Mouse (Mus musculus): Measurements from ENCODE around the gene Fam69b. TPM values are rescaled to one million over a fixed set of nuclear protein-coding genes. Genes with fewer than 3 reads are reported as not detected.
A peak's percentile ranks its signal among the peaks of the same experiment; 100 is the strongest.

Fam69b gene
- polyA plus RNA-seq, 1 experiment from 2014 or later, result 17.3 TPM

DNA sequence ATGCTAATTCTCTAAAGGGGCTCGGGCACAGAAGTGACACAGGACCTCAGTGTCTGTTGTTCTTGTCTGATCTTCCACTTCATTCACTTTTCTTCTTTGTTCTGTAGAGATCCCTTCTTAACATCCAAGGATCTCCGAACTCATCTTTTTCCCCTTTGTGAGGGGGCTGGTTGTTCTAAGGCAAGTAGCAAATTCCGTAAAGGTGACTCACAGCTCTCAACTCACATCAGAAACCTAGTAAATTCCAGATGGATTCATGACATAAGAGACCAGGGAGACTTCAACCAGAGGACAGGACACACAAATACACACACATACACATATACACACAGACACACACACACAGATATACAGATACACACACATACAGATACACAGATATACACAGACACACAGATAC is 17.7 kb upstream of the Fam69b start:
- H3K9me3 ChIP-seq (replicated peaks), result no peaks in the 10 kb centered on the region
- H3K4me2 ChIP-seq, result no peak overlapping the region
- H3K27ac ChIP-seq (ENCODE audit: poor library complexity, severe bottlenecking), result no peak overlapping the region
- no peak for ATAC-seq (ENCODE audit: insufficient number of reproducible peaks, low FRiP score)
- no peaks in the 10 kb centered on the region for H3K36me3 ChIP-seq
- WGBS, result 70% methylated on average over 3 of the region's 3 CpGs
- H3K4me1 ChIP-seq (replicated peaks), result peaks cover 26% of the 10 kb centered on the region
- H3K4me3 ChIP-seq, result no peak overlapping the region
- H3K9ac ChIP-seq, result no peak overlapping the region
- H3K27me3 ChIP-seq (replicated peaks), result no peaks in the 10 kb centered on the region

DNA sequence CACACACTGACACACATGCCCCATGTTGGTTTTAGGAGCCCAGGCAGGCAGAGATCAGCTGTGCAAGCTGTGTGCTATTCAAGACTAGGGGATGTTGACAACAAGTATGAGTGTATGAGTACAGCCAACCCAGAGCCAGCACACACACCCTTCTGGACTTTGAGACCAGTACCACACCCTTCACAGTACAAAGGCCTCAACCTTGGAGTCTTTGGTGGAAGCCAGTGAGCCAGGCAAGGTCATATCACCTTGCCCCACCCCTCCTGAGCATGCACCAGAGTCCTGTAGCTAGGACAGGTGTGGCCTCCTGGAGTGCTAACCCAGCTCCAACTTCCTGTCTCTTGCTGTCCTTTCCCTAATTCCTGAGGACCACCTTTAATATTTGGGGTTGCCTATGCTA is 17.2 kb upstream of the Fam69b start:
- H3K9me3 ChIP-seq (replicated peaks), result no peaks in the 10 kb centered on the region
- no peak overlapping the region for H3K4me3 ChIP-seq
- H3K4me1 ChIP-seq (replicated peaks), result peaks cover 25% of the 10 kb centered on the region
- H3K9ac ChIP-seq, result no peak overlapping the region
- no peak for ATAC-seq (ENCODE audit: insufficient number of reproducible peaks, low FRiP score)
- no peak overlapping the region for H3K27ac ChIP-seq (ENCODE audit: poor library complexity, severe bottlenecking)
- H3K4me2 ChIP-seq, result no peak overlapping the region
- H3K36me3 ChIP-seq, result no peaks in the 10 kb centered on the region
- no peaks in the 10 kb centered on the region for H3K27me3 ChIP-seq (replicated peaks)

DNA sequence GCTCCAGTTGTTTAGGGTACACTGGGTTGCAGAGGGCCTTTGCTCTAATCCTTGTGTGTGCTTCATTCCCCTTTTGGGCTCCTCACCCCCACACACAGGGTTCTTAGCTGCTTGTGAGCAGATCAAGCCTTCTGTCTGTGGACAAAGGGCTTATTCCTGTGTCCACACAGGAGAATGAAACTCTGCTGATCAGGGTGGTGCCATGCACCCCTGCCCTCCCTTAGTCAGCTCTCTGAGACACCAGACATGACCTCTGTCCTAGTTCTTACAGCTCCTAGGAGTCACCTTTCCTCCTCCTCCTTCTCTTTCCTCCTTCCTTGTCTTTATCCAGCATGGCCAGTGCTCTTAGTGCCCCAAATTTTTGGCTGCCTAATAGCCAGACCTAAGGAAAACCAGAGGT is 16.4 kb upstream of the Fam69b start:
- peaks cover 17% of the 10 kb centered on the region for H3K4me1 ChIP-seq (replicated peaks)
- H3K9me3 ChIP-seq (replicated peaks), result no peaks in the 10 kb centered on the region
- H3K9ac ChIP-seq, result no peak overlapping the region
- no peaks in the 10 kb centered on the region for H3K36me3 ChIP-seq
- H3K27me3 ChIP-seq (replicated peaks), result no peaks in the 10 kb centered on the region
- no peak overlapping the region for H3K4me3 ChIP-seq
- no peak overlapping the region for H3K27ac ChIP-seq (ENCODE audit: poor library complexity, severe bottlenecking)
- H3K4me2 ChIP-seq, result no peak overlapping the region
- ATAC-seq (ENCODE audit: insufficient number of reproducible peaks, low FRiP score), result no peak

DNA sequence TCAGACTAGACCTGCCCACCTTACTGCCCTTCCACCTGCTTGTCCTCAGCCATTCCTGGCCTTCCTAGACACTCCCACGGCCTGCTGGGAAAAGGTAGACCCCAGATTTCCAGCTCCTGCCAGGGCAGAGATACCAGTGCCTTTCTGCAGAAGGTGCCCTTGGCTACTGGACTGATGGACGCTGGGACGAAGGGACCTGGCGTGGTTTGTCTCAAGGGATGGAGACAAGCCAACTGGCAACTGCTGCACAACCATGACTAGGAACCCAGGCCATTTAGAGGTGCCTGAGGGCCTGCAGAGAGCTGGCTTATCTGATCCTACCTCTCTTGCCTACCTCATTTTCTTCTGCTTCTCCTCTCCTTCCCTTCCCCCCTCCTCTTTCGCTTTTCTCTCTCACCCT is 13.4 kb upstream of the Fam69b start:
- 73% methylated on average over 5 of the region's 5 CpGs for WGBS
- Histone ChIP-seq H3K27me3 (replicated peaks) (no peaks in the 10 kb centered on the region), H3K4me3 (no peak overlapping the region), H3K4me1 (replicated peaks) (peaks cover 17% of the 10 kb centered on the region), H3K9me3 (replicated peaks) (no peaks in the 10 kb centered on the region), H3K27ac (ENCODE audit: poor library complexity, severe bottlenecking) (no peak overlapping the region), H3K9ac (no peak overlapping the region), H3K36me3 (no peaks in the 10 kb centered on the region), H3K4me2 (no peak overlapping the region)
- ATAC-seq (ENCODE audit: insufficient number of reproducible peaks, low FRiP score), result no peak

DNA sequence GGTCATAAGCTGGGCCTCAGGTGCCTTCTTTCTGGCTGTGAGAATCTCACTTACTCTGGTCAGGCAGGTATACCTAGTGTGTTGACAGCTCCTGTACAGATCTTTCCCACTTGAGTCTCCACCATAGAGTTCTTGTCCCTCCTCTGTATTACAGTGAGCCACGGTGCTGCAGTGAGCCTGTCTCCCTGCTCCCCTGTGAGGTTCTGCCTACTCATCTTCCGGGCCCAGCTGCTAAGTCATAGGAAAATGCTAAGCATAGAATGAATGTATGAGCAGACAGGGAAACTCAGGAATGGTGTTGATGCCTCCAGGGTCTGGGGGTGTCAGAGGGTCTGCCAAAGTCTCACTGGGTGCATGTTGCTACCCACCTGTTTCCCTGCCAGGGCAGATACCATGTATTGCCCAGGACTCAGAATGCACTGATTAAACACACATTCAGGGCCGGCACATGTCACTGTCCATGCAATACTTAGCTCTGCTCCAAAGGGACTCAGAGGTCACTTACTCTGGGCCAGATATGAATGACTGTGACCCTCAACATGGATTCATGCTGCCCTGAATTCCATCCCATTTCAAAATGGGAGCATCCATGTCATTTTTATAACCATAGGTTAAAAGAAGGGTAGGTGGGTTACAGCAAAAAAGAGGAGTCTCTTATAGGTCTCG is 12.7 kb upstream of the Fam69b start:
- Histone ChIP-seq H3K4me2 (no peak overlapping the region), H3K4me1 (replicated peaks) (peaks cover 17% of the 10 kb centered on the region), H3K27ac (ENCODE audit: poor library complexity, severe bottlenecking) (no peak overlapping the region), H3K36me3 (no peaks in the 10 kb centered on the region), H3K9ac (no peak overlapping the region), H3K27me3 (replicated peaks) (no peaks in the 10 kb centered on the region), H3K9me3 (replicated peaks) (no peaks in the 10 kb centered on the region), H3K4me3 (no peak overlapping the region)
- no peak for ATAC-seq (ENCODE audit: insufficient number of reproducible peaks, low FRiP score)
- WGBS, result 74% methylated on average over 4 of the region's 4 CpGs

DNA sequence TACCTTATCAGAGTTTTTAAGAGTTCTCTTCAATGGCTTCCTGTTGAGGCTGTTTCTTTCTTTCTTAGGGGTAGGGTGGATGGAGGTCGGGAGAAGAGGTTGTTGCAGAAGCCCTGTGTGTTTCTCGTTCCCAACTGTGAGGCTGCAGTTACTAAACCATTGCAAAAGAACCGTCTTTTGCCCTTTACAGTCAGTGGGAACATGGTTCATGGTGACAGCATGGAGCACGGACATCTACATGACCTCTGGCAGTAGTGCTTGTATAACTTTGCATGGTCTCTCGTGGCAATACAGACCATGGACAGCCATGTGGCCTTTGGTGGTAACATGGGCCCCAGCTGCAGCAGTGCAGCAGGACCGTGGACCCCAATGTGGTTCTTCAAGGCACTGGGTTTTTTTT is 10.9 kb upstream of the Fam69b start:
- H3K4me1 ChIP-seq (replicated peaks), result peaks cover 17% of the 10 kb centered on the region
- H3K4me2 ChIP-seq, result no peak overlapping the region
- H3K9me3 ChIP-seq (replicated peaks), result no peaks in the 10 kb centered on the region
- H3K27ac ChIP-seq (ENCODE audit: poor library complexity, severe bottlenecking), result no peak overlapping the region
- no peaks in the 10 kb centered on the region for H3K36me3 ChIP-seq
- ATAC-seq (ENCODE audit: insufficient number of reproducible peaks, low FRiP score), result no peak
- WGBS, result 63% methylated on average over 6 of the region's 6 CpGs
- no peak overlapping the region for H3K4me3 ChIP-seq
- H3K9ac ChIP-seq, result no peak overlapping the region
- H3K27me3 ChIP-seq (replicated peaks), result 0 out of 2 replicates have a peak, but pooled peaks cover 4% of the 10 kb centered on the region

DNA sequence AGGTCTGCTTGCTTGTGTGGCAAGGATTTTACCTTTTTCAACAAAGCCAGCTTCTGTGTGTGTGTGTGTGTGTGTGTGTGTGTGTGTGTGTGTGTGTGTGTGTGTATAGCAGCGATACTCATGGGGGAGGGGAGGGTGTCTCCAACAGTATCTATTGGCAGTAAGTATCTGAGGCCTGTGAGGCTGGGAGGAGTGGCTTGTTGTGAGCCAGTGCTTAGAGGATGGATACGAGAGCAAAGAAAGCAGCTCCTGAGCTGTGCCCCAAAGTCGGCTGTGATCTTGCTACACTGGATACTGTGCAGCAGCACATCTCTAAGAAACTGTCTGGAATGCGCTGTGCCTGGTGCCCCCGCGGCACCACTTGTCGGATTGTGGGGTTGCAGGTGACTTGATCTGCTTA is 10.3 kb upstream of the Fam69b start:
- 0 out of 2 replicates have a peak overlapping the region, but pooled peaks have one; percentile 27 for H3K9ac ChIP-seq
- H3K27ac ChIP-seq (ENCODE audit: poor library complexity, severe bottlenecking), result no peak overlapping the region
- 0 out of 2 replicates have a peak, but pooled peaks cover 5% of the 10 kb centered on the region for H3K27me3 ChIP-seq (replicated peaks)
- no peak for ATAC-seq (ENCODE audit: insufficient number of reproducible peaks, low FRiP score)
- no peak overlapping the region for H3K4me3 ChIP-seq
- no peaks in the 10 kb centered on the region for H3K36me3 ChIP-seq
- no peak overlapping the region for H3K4me2 ChIP-seq
- H3K4me1 ChIP-seq (replicated peaks), result peaks cover 14% of the 10 kb centered on the region
- H3K9me3 ChIP-seq (replicated peaks), result no peaks in the 10 kb centered on the region
- WGBS, result 38% methylated on average over 7 of the region's 7 CpGs

DNA sequence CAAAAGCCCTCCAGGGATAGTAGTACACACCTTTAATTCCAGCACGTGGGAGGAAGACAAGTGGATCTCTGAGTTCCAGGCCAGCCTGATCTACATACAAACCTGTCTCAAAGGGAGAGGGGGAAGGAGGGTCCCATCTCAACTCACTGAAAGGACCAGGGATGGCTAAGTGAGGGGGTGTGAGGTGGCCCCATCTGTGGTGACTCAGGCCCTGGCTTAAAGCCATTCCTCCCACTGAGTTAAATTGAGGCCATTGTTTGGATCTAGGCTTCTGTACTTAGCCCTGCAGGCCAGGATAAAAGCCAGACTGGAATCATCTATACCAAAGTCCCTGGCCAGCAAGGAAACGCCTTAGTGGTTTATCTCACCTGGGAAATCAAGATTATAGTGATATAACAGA is 7.0 kb upstream of the Fam69b start:
- no peak overlapping the region for H3K4me2 ChIP-seq
- no peaks in the 10 kb centered on the region for H3K36me3 ChIP-seq
- H3K27ac ChIP-seq (ENCODE audit: poor library complexity, severe bottlenecking), result no peak overlapping the region
- 0 out of 2 replicates have a peak, but pooled peaks cover 5% of the 10 kb centered on the region for H3K27me3 ChIP-seq (replicated peaks)
- H3K9ac ChIP-seq, result no peak overlapping the region
- H3K9me3 ChIP-seq (replicated peaks), result no peaks in the 10 kb centered on the region; the same call in 1 of the 2 replicates
- no peak overlapping the region for H3K4me3 ChIP-seq
- WGBS, result 44% methylated on average over 2 of the region's 2 CpGs
- no peak for ATAC-seq (ENCODE audit: insufficient number of reproducible peaks, low FRiP score)
- H3K4me1 ChIP-seq (replicated peaks), result peaks cover 12% of the 10 kb centered on the region

DNA sequence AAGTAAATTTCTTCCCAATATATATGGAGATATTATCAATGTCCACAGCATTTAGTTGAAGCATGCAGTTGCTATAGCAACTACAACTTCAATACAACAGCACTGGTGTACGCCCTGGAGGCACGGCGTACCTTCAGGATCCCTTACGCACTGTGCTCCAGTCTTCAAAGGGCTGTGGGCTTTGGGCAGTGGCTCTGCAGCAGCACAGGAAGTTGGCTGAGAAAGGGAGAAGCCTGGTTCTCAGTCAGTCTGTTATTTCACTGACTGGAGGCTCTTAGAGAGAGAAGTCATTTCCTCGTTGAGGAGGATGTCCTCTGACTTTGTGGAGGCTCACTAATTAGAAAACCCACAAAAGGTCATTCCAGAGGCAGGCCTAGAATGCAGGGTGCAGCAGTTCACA is 5.3 kb upstream of the Fam69b start:
- ATAC-seq (ENCODE audit: insufficient number of reproducible peaks, low FRiP score), result no peak
- no peak overlapping the region for H3K9ac ChIP-seq
- WGBS, result 63% methylated on average over 5 of the region's 5 CpGs

DNA sequence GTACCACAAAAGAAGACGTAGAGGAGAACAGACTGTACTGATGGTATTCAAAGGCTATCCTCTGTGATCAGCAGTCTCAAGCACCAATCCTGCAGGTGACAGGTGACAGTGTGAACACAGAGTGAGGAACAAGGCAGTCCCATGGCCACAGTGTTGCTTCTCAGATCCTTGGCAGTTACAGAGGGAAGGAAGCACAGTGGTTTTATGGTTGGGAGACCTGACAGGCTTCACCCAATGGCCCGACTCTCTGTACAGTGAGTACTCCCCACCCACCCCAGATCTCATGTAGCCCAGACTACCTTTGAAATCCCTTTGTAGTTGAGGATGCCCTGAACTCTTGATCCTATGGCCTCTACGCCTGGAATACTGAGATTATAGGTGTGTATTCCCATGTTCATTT is 2.8 kb upstream of the Fam69b start:
- 70% methylated on average over 3 of the region's 3 CpGs for WGBS
- Histone ChIP-seq H3K4me3 (no peak overlapping the region), H3K27me3 (replicated peaks) (0 out of 2 replicates have a peak, but pooled peaks cover 10% of the 10 kb centered on the region), H3K4me2 (no peak overlapping the region), H3K36me3 (no peaks in the 10 kb centered on the region), H3K4me1 (replicated peaks) (peaks cover 6% of the 10 kb centered on the region), H3K9ac (no peak overlapping the region), H3K9me3 (replicated peaks) (no peaks in the 10 kb centered on the region; the same call in 1 of the 2 replicates), H3K27ac (ENCODE audit: poor library complexity, severe bottlenecking) (no peak overlapping the region)
- no peak for ATAC-seq (ENCODE audit: insufficient number of reproducible peaks, low FRiP score)

More for the DNA sequence above, 5.3 kb upstream of the Fam69b start:
- H3K4me3 ChIP-seq, result no peak overlapping the region
- no peaks in the 10 kb centered on the region for H3K36me3 ChIP-seq
- no peak overlapping the region for H3K27ac ChIP-seq (ENCODE audit: poor library complexity, severe bottlenecking)
- no peaks in the 10 kb centered on the region; the same call in 1 of the 2 replicates for H3K9me3 ChIP-seq (replicated peaks)
- 0 out of 2 replicates have a peak, but pooled peaks cover 10% of the 10 kb centered on the region for H3K27me3 ChIP-seq (replicated peaks)
- no peak overlapping the region for H3K4me2 ChIP-seq
- peaks cover 4% of the 10 kb centered on the region for H3K4me1 ChIP-seq (replicated peaks)

DNA sequence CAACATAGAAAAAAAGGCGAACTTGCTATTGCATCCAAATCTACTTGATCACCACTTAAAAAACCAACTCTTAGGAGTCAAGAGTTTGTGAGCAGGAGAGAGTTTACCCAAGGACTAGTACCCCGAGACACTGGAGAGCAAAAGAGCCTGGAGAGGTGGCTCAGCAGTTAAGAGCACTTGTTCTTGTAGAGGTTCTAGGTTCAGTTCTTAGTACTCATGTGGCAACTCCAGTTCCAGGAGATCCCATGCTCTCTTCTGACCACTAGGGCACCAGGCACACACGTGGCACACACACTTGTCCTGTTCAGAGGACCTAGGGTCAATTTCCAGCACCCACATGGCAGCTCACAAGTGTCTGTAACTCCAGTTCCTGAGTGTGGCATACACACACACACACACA is 2.2 kb upstream of the Fam69b start:
- Histone ChIP-seq H3K9me3 (replicated peaks) (no peaks in the 10 kb centered on the region; the same call in 1 of the 2 replicates), H3K4me2 (no peak overlapping the region), H3K27me3 (replicated peaks) (0 out of 2 replicates have a peak, but pooled peaks cover 10% of the 10 kb centered on the region), H3K4me3 (no peak overlapping the region), H3K27ac (ENCODE audit: poor library complexity, severe bottlenecking) (no peak overlapping the region), H3K36me3 (no peaks in the 10 kb centered on the region), H3K9ac (no peak overlapping the region), H3K4me1 (replicated peaks) (peaks cover 6% of the 10 kb centered on the region)
- ATAC-seq (ENCODE audit: insufficient number of reproducible peaks, low FRiP score), result no peak
- WGBS, result 63% methylated on average over 3 of the region's 3 CpGs
